Mouse (Mus musculus) hindbrain, embryonic 16.5 days (tissue): ENCODE results near the gene Gm10490. TPM values are rescaled to one million over a fixed set of nuclear protein-coding genes. Genes with fewer than 3 reads are reported as not detected.
A peak's percentile ranks its signal among the peaks of the same experiment; 100 is the strongest.
"Not testable (repeated sequence)": the region's sequence is repeated elsewhere in the genome, so short reads cannot be mapped to it uniquely, and the experiment has no call there.

Source experiments
- ATAC-seq: fragments of 200-750 bp; cut with Nextera tagmentation; 2 replicates; pipeline ENCODE4 v1.8.0; 2017; ENCODE audit warnings: moderate TSS enrichment, moderate library complexity
- H3K27ac ChIP-seq: fragments of 300-500 bp; sonication (generic); 2 replicates; pipeline ENCODE4 v1.5.1; 2014; ENCODE audit warnings: low read depth, mild to moderate bottlenecking, control low read depth, low read length, moderate library complexity
- H3K27me3 ChIP-seq: fragments of 300-500 bp; sonication (generic); replicated peaks from 2 replicates; pipeline ENCODE4 v1.6.1; 2014; ENCODE audit warnings: low read length; ENCODE audit not compliant: control insufficient read depth, insufficient read depth
- H3K36me3 ChIP-seq: fragments of 300-500 bp; sonication (generic); 2 replicates; pipeline ENCODE4 v1.6.1; 2014; ENCODE audit warnings: mild to moderate bottlenecking, low read length, moderate library complexity, mixed read lengths; ENCODE audit not compliant: control insufficient read depth, insufficient read depth
- H3K4me1 ChIP-seq: fragments of 300-500 bp; sonication (generic); 2 replicates; pipeline ENCODE4 v1.6.1; 2014; ENCODE audit warnings: low read depth, low read length; ENCODE audit not compliant: control insufficient read depth, insufficient read depth
- H3K4me2 ChIP-seq: fragments of 300-500 bp; sonication (generic); 2 replicates; pipeline ENCODE4 v1.6.1; 2014; ENCODE audit warnings: mild to moderate bottlenecking, low read length, control low read depth, moderate library complexity
- H3K4me3 ChIP-seq: fragments of 300-500 bp; sonication (generic); 2 replicates; pipeline ENCODE4 v1.5.1; 2014; ENCODE audit warnings: mild to moderate bottlenecking, low read length, control low read depth, moderate library complexity
- H3K9ac ChIP-seq: fragments of 300-500 bp; sonication (generic); 2 replicates; pipeline ENCODE4 v1.6.1; 2014; ENCODE audit warnings: low read depth, mild to moderate bottlenecking, control low read depth, low read length, moderate library complexity
- H3K9me3 ChIP-seq: fragments of 300-500 bp; sonication (generic); 2 replicates; pipeline ENCODE4 v1.6.1; 2014; ENCODE audit warnings: mild to moderate bottlenecking, low read length, moderate library complexity; ENCODE audit not compliant: control insufficient read depth
- WGBS: fragments of 180-500 bp; shearing (Covaris S2); extraction: QIAGEN DNeasy Blood & Tissue Kit; methylation state at CpG from one replicate; pipeline ENCODE4 v1.1.7; 2014; 5-methylcytosine and 5-hydroxymethylcytosine counted together
- polyA plus RNA-seq: library from polyadenylated mRNA; unstranded; fragments of >200 nt; fragmentation: Nextera tagmentation; extraction: Ambion mirVana; gene quantifications from 2 replicates; pipeline ENCODE4 v1.2.1, GENCODE M21; 2015

Gene Gm10490
- polyA plus RNA-seq, 1 experiment from 2014 or later, result not detected

GRCm38 (mm10) chrX:7915669-7916068 is 6.3 kb downstream of the Gm10490 start:
- not testable (repeated sequence) for H3K36me3 ChIP-seq, H3K27ac ChIP-seq, ATAC-seq, H3K4me1 ChIP-seq, H3K9me3 ChIP-seq, H3K9ac ChIP-seq, H3K4me3 ChIP-seq, H3K27me3 ChIP-seq, H3K4me2 ChIP-seq
- 29% methylated on average over 3 of the region's 3 CpGs for WGBS

- H3K27me3 ChIP-seq, H3K9ac ChIP-seq, H3K4me1 ChIP-seq, H3K36me3 ChIP-seq, H3K4me3 ChIP-seq, H3K27ac ChIP-seq, H3K9me3 ChIP-seq, ATAC-seq, H3K4me2 ChIP-seq: not testable (repeated sequence)
- 80% methylated on average over 6 of the region's 6 CpGs for WGBS
Measured at GRCm38 (mm10) chrX:7917960-7918359, 8.6 kb downstream of the Gm10490 start.

- Histone ChIP-seq H3K27ac (peak within 1 kb of the TSS; percentile 82), H3K4me1 (peaks cover 8% of the 10 kb centered on the region; the same call in 1 of the 2 replicates), H3K27me3 (no peaks in the 10 kb centered on the region), H3K9me3 (no peaks in the 10 kb centered on the region), H3K4me2 (peak within 1 kb of the TSS; percentile 67), H3K4me3 (peak within 1 kb of the TSS; percentile 53), H3K36me3 (peaks cover 2% of the 10 kb centered on the region; the same call in 1 of the 2 replicates), H3K9ac (peak within 1 kb of the TSS; percentile 70)
- ATAC-seq, result peak; percentile 91
- 14% methylated on average over 16 of the region's 40 CpGs for WGBS
Measured at GRCm38 (mm10) chrX:7919601-7920383, 10.4 kb downstream of the Gm10490 start, which contains the start of gene Pcsk1n. Gene Pcsk1n (plus strand): TSS chrX:7919822.

- Histone ChIP-seq H3K9ac (peak overlapping the region; percentile 66), H3K9me3 (no peaks in the 10 kb centered on the region), H3K36me3 (peaks cover 3% of the 10 kb centered on the region; the same call in 1 of the 2 replicates), H3K4me2 (peak overlapping the region; percentile 67), H3K4me3 (peak overlapping the region; percentile 53), H3K27me3 (no peaks in the 10 kb centered on the region; the same call in 1 of the 2 replicates), H3K4me1 (peaks cover 8% of the 10 kb centered on the region; the same call in 1 of the 2 replicates), H3K27ac (peak overlapping the region; percentile 48; the same call in 1 of the 2 replicates)
- no peak for ATAC-seq
- 11% methylated on average over 20 of the region's 48 CpGs for WGBS
Measured at GRCm38 (mm10) chrX:7922032-7922431, 12.7 kb downstream of the Gm10490 start.

GRCm38 (mm10) chrX:7926266-7926665 is 16.9 kb downstream of the Gm10490 start:
- 71% methylated on average over 6 of the region's 6 CpGs for WGBS
- Histone ChIP-seq H3K27me3 (no peaks in the 10 kb centered on the region; the same call in 1 of the 2 replicates), H3K9ac (no peak overlapping the region), H3K9me3 (no peaks in the 10 kb centered on the region), H3K27ac (no peak overlapping the region), H3K4me2 (no peak overlapping the region), H3K36me3 (peaks cover 3% of the 10 kb centered on the region; the same call in 1 of the 2 replicates), H3K4me3 (no peak overlapping the region), H3K4me1 (peaks cover 8% of the 10 kb centered on the region; the same call in 1 of the 2 replicates)
- no peak for ATAC-seq

- Histone ChIP-seq H3K4me3 (no peak overlapping the region), H3K9ac (no peak overlapping the region), H3K27ac (no peak overlapping the region), H3K4me1 (peaks cover 8% of the 10 kb centered on the region; the same call in 1 of the 2 replicates), H3K9me3 (no peaks in the 10 kb centered on the region), H3K4me2 (no peak overlapping the region), H3K27me3 (no peaks in the 10 kb centered on the region; the same call in 1 of the 2 replicates), H3K36me3 (peaks cover 3% of the 10 kb centered on the region; the same call in 1 of the 2 replicates)
- no peak for ATAC-seq
- 30% methylated on average over 10 of the region's 10 CpGs for WGBS
Measured at GRCm38 (mm10) chrX:7927116-7927515, 17.8 kb downstream of the Gm10490 start.

GRCm38 (mm10) chrX:7928270-7928790 is 19.0 kb downstream of the Gm10490 start, which contains the start of gene Eras:
Gene Eras (minus strand): TSS chrX:7928607.
- Histone ChIP-seq H3K36me3 (peaks cover 5% of the 10 kb centered on the region; the same call in 1 of the 2 replicates), H3K9ac (no peak within 1 kb of the TSS), H3K9me3 (no peaks in the 10 kb centered on the region), H3K4me3 (no peak within 1 kb of the TSS), H3K4me1 (no peaks in the 10 kb centered on the region), H3K27me3 (no peaks in the 10 kb centered on the region; the same call in 1 of the 2 replicates), H3K4me2 (no peak within 1 kb of the TSS), H3K27ac (no peak within 1 kb of the TSS)
- 0 out of 2 replicates have a peak, but pooled peaks have one; percentile 51 for ATAC-seq
- 18% methylated on average over 15 of the region's 19 CpGs for WGBS

GRCm38 (mm10) chrX:7936874-7937273 is 27.5 kb downstream of the Gm10490 start:
- Histone ChIP-seq H3K27ac (no peak overlapping the region), H3K36me3 (0 out of 2 replicates have a peak, but pooled peaks cover 4% of the 10 kb centered on the region), H3K4me2 (no peak overlapping the region), H3K9ac (no peak overlapping the region), H3K27me3 (no peaks in the 10 kb centered on the region), H3K4me3 (no peak overlapping the region), H3K9me3 (no peaks in the 10 kb centered on the region), H3K4me1 (no peaks in the 10 kb centered on the region)
- WGBS, result 43% methylated on average over 11 of the region's 11 CpGs
- ATAC-seq, result no peak

- Histone ChIP-seq H3K27ac (no peak overlapping the region), H3K4me1 (no peaks in the 10 kb centered on the region), H3K9ac (no peak overlapping the region), H3K36me3 (0 out of 2 replicates have a peak, but pooled peaks cover 4% of the 10 kb centered on the region), H3K9me3 (no peaks in the 10 kb centered on the region), H3K4me3 (no peak overlapping the region), H3K4me2 (no peak overlapping the region), H3K27me3 (no peaks in the 10 kb centered on the region)
- ATAC-seq, result no peak
- WGBS, result 97% methylated on average over 6 of the region's 6 CpGs
Measured at GRCm38 (mm10) chrX:7937667-7938066, 28.3 kb downstream of the Gm10490 start.
